Mouse (Mus musculus) myocyte (in vitro differentiated cells): ENCODE measurements around the gene Sacs. TPM values are rescaled to one million over a fixed set of nuclear protein-coding genes. Genes with fewer than 3 reads are reported as not detected.
"Not testable (repeated sequence)": the region's sequence is repeated elsewhere in the genome, so short reads cannot be mapped to it uniquely, and the experiment has no call there.

Experiments
- H3K27me3 ChIP-seq: one replicate; pipeline ENCODE4 v1.6.1; 2011; ENCODE audit not compliant: control insufficient read depth, insufficient read depth, insufficient read length
- H3K36me3 ChIP-seq: one replicate; pipeline ENCODE4 v1.6.1; 2011; ENCODE audit not compliant: control insufficient read depth, insufficient read depth
- H3K4me2 ChIP-seq: one replicate; pipeline ENCODE4 v1.6.1; 2011; ENCODE audit warnings: low read depth, control low read depth
- H3K4me3 ChIP-seq: one replicate; pipeline ENCODE4 v1.5.1; 2011; ENCODE audit warnings: mild to moderate bottlenecking, control low read depth, moderate library complexity
- H3K79me2 ChIP-seq: one replicate; pipeline ENCODE4 v1.6.1; 2011; ENCODE audit not compliant: control insufficient read depth, insufficient read depth
- H3ac ChIP-seq: one replicate; pipeline ENCODE4 v1.6.1; 2011; ENCODE audit not compliant: control insufficient read depth, insufficient read length
- CEBPB ChIP-seq: IDR thresholded peaks from 2 replicates; pipeline ENCODE4 v1.6.1; 2011; ENCODE audit warnings: mild to moderate bottlenecking, moderate library complexity; ENCODE audit not compliant: poor library complexity, insufficient read depth, severe bottlenecking
- E2F4 ChIP-seq: IDR thresholded peaks from one replicate; pipeline ENCODE4 v1.6.1; 2011; ENCODE audit warnings: mild to moderate bottlenecking, control low read depth, moderate library complexity; ENCODE audit not compliant: insufficient read depth
- MAX ChIP-seq: IDR thresholded peaks from one replicate; pipeline ENCODE4 v1.6.1; 2011; ENCODE audit warnings: low read depth, mild to moderate bottlenecking, control low read depth
- MYOD1 ChIP-seq, 3 experiments: IDR thresholded peaks; one replicate each; pipeline ENCODE4 v1.6.1; 2011; ENCODE audit warnings: control low read depth in 2 of 3, low read depth in 2 of 3, mild to moderate bottlenecking in 2 of 3, moderate library complexity in 1 of 3; ENCODE audit not compliant: insufficient read length in 2 of 3, control insufficient read depth in 1 of 3
- MYOG ChIP-seq, 3 experiments: IDR thresholded peaks; one replicate each; pipeline ENCODE4 v1.6.1; 2011; ENCODE audit warnings: control low read depth in 2 of 3, low read depth in 2 of 3, mild to moderate bottlenecking in 2 of 3; ENCODE audit not compliant: insufficient read length in 2 of 3, control insufficient read depth in 1 of 3, insufficient read depth in 1 of 3
- POLR2A ChIP-seq: IDR thresholded peaks from one replicate; pipeline ENCODE4 v1.6.1; 2011; ENCODE audit warnings: low read depth, mild to moderate bottlenecking, control low read depth, moderate library complexity; ENCODE audit not compliant: insufficient read length
- POLR2AphosphoS2 ChIP-seq: IDR thresholded peaks from one replicate; pipeline ENCODE4 v1.6.1; 2011; ENCODE audit warnings: low read depth, control low read depth; ENCODE audit not compliant: insufficient read length
- REST ChIP-seq: IDR thresholded peaks from one replicate; pipeline ENCODE4 v1.6.1; 2011; ENCODE audit warnings: mild to moderate bottlenecking, control low read depth, moderate library complexity; ENCODE audit not compliant: insufficient read depth, insufficient read length
- SRF ChIP-seq: IDR thresholded peaks from one replicate; pipeline ENCODE4 v1.6.1; 2011; ENCODE audit warnings: low read depth; ENCODE audit not compliant: control insufficient read depth, insufficient read length
- TCF12 ChIP-seq: IDR thresholded peaks from one replicate; pipeline ENCODE4 v1.6.1; 2011; ENCODE audit warnings: mild to moderate bottlenecking, control low read depth; ENCODE audit not compliant: poor library complexity, insufficient read depth, severe bottlenecking
- TCF3 ChIP-seq: IDR thresholded peaks from one replicate; pipeline ENCODE4 v1.6.1; 2011; ENCODE audit warnings: low read depth, control low read depth; ENCODE audit not compliant: insufficient read length
- USF1 ChIP-seq: IDR thresholded peaks from one replicate; pipeline ENCODE4 v1.6.1; 2011; ENCODE audit warnings: low read depth, mild to moderate bottlenecking, control low read depth, moderate library complexity
- polyA plus RNA-seq: library from polyadenylated mRNA; unstranded; fragments of >200 nt; fragmentation: generic; extraction: Trizol; gene quantifications from one replicate; pipeline ENCODE4 v1.2.1, GENCODE M21; 2012; ENCODE audit warnings: missing spikeins

Sacs gene
- polyA plus RNA-seq, 1 experiment, result 1.6 TPM

DNA sequence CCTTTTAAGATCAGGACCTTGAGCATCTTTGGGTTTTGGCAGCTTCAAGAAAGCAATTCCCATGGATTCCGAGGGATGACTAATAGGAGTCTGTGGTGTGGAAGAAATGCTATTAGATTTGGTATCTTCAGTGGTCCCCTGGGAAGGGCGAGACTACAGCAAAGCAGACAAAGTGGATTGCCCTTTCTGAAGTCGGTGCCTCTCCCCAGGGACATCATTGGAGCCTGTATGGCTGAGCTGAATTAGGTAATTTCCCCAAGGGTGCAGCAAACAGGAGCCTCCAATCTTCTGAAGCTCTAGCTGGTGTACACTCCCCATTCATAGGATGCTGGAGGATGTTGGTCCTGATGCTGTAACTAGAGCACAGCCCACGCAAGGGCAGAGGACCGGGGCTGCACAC, 847 bp upstream of the Sacs start:
- TF ChIP-seq TCF3 (no peak), SRF (no peak), POLR2A (no peak), MYOG (IDR thresholded peaks at IDR 0.05; ENCODE audit: control insufficient read depth in 1 of 3, insufficient read depth in 1 of 3, insufficient read length in 2 of 3, low read depth in 2 of 3) (no peak), TCF12 (no peak), MAX (no peak), CEBPB (no peak), POLR2AphosphoS2 (no peak), USF1 (no peak)
- Histone ChIP-seq H3K36me3 (no peaks in the 10 kb centered on the region), H3K4me3 (no peak overlapping the region), H3K4me2 (no peak overlapping the region), H3ac (no peak overlapping the region), H3K79me2 (no peaks in the 10 kb centered on the region), H3K27me3 (no peaks in the 10 kb centered on the region)

GRCm38 (mm10) chr14:61138727-61139067, 440 bp downstream of the Sacs start:
- Histone ChIP-seq H3K27me3 (no peaks in the 10 kb centered on the region), H3K79me2 (no peaks in the 10 kb centered on the region), H3K4me2 (no peak overlapping the region), H3K4me3 (no peak overlapping the region), H3K36me3 (no peaks in the 10 kb centered on the region), H3ac (no peak overlapping the region)
- no peak for TF ChIP-seq TCF12
- TF ChIP-seq CEBPB, result no peak
- no peak for TF ChIP-seq MYOD1 (IDR thresholded peaks at IDR 0.05; ENCODE audit: control insufficient read depth in 1 of 3, insufficient read length in 2 of 3, low read depth in 2 of 3)
- no peak for TF ChIP-seq USF1
- no peak for TF ChIP-seq E2F4
- no peak for TF ChIP-seq MYOG (IDR thresholded peaks at IDR 0.05; ENCODE audit: control insufficient read depth in 1 of 3, insufficient read depth in 1 of 3, insufficient read length in 2 of 3, low read depth in 2 of 3)
- no peak for TF ChIP-seq MAX

GRCm38 (mm10) chr14:61143358-61143757, 5.1 kb downstream of the Sacs start:
- Histone ChIP-seq H3K79me2 (no peaks in the 10 kb centered on the region), H3K4me3 (no peak overlapping the region), H3K36me3 (no peaks in the 10 kb centered on the region), H3K4me2 (no peak overlapping the region), H3K27me3 (no peaks in the 10 kb centered on the region), H3ac (no peak overlapping the region)
- TF ChIP-seq E2F4 (no peak), MYOD1 (IDR thresholded peaks at IDR 0.05; ENCODE audit: control insufficient read depth in 1 of 3, insufficient read length in 2 of 3, low read depth in 2 of 3) (no peak), SRF (no peak), TCF3 (no peak), TCF12 (no peak), USF1 (no peak), MYOG (IDR thresholded peaks at IDR 0.05; ENCODE audit: control insufficient read depth in 1 of 3, insufficient read depth in 1 of 3, insufficient read length in 2 of 3, low read depth in 2 of 3) (no peak), POLR2AphosphoS2 (no peak), CEBPB (no peak), MAX (no peak), REST (no peak), POLR2A (no peak)

DNA sequence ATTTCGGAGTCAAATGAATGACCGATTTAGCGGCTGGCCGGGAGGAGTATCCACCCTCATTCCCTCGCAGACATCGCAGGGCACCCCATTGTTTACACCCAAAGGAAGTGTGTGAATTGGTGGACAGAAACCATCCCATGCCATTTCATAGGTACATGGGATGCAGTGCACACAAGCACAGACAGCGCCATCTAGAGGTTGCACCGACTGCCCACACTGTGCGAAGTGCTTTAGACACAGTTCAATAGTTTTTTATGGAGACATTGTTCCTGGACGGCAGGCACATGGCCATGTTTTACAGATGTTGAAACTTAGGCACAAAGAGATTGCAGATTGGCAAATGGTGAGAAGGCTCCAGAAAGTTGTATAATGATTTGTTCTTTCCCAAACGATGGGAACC, 5.6 kb downstream of the Sacs start:
- Histone ChIP-seq H3K27me3 (no peaks in the 10 kb centered on the region), H3K4me2 (no peak overlapping the region), H3K36me3 (no peaks in the 10 kb centered on the region), H3ac (no peak overlapping the region), H3K4me3 (no peak overlapping the region), H3K79me2 (no peaks in the 10 kb centered on the region)
- TF ChIP-seq REST (no peak), CEBPB (no peak), POLR2A (no peak), SRF (no peak), E2F4 (no peak), TCF12 (no peak), USF1 (no peak), TCF3 (no peak), POLR2AphosphoS2 (no peak), MAX (no peak), MYOG (IDR thresholded peaks at IDR 0.05; ENCODE audit: control insufficient read depth in 1 of 3, insufficient read depth in 1 of 3, insufficient read length in 2 of 3, low read depth in 2 of 3) (no peak), MYOD1 (IDR thresholded peaks at IDR 0.05; ENCODE audit: control insufficient read depth in 1 of 3, insufficient read length in 2 of 3, low read depth in 2 of 3) (no peak)

GRCm38 (mm10) chr14:61150416-61150815, 12.2 kb downstream of the Sacs start:
- not testable (repeated sequence) for H3K27me3 ChIP-seq, H3K4me3 ChIP-seq, H3K4me2 ChIP-seq, H3K36me3 ChIP-seq, H3K79me2 ChIP-seq, H3ac ChIP-seq
